Mouse (Mus musculus): ENCODE data around the gene Ccdc15. TPM values are rescaled to one million over a fixed set of nuclear protein-coding genes. Genes with fewer than 3 reads are reported as not detected.

Gene Ccdc15
- total and polyA plus RNA-seq, 2 experiments = 0.59 to 2.1 TPM

DNA sequence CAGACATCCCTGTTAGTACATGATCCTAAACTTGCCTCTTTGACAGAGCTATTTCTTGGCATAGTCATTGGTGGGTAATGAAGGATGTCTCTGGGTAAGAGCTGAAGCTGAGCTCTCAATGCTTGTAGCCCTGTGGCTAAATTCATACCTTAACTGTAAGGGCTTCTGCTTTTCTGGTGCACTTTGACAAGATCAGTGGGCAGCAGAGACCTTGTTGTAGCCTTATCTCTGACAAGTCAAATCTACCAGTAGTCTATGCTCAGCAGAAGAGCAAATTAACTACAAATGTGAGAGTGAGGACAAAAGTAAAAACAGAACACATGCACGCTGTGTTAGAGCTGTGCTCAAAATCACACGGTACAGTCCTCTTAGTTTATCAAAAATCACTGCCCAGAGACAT lies 81.6 kb downstream of the Ccdc15 start:
- 93% methylated on average over 2 of the region's 2 CpGs for WGBS
- no peak overlapping the region for H3K4me3 ChIP-seq (ENCODE audit: insufficient read depth, low read depth, low read length)
- no peaks in the 10 kb centered on the region for H3K27me3 ChIP-seq (ENCODE audit: control insufficient read depth, insufficient read depth, low read length)
- TF ChIP-seq CTCF (IDR thresholded peaks at IDR 0.05; ENCODE audit: low read depth, low read length) (no peak), POLR2A (IDR thresholded peaks at IDR 0.05; ENCODE audit: extremely low read depth, insufficient read depth, low read length) (no peak)
- no peak overlapping the region for H3K27ac ChIP-seq (replicated peaks; ENCODE audit: insufficient read depth, low read depth, low read length)
- H3K4me1 ChIP-seq (ENCODE audit: control insufficient read depth, insufficient read depth, low read length) = no peaks in the 10 kb centered on the region
- H3K36me3 ChIP-seq (ENCODE audit: control insufficient read depth, insufficient read depth, low read length) = no peaks in the 10 kb centered on the region
- no peak overlapping the region for H3K9ac ChIP-seq (ENCODE audit: low read depth, low read length)
- no peaks in the 10 kb centered on the region for H3K79me2 ChIP-seq (ENCODE audit: control insufficient read depth, insufficient read depth, low read length)
- no peak for DNase-seq (ENCODE audit: extremely low read depth, low read depth, low spot score)

DNA sequence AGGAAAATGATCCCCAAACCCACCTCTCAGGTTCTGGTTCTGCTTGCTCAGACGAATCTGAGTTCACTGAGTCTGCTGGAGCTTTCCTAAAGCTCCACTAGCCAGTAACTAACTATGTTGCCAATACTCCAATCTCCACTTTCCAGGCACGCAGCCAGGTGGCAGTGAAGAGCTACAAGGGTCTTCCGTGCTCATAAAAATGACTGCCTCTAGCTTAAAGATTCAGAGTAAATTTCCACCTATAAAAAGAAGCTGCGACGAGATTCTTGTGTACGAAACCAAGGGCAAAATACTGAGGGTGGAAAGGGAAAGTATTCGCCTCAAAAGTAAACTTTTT lies 92.4 kb downstream of the Ccdc15 start:
- TF ChIP-seq POLR2A (IDR thresholded peaks at IDR 0.05; ENCODE audit: extremely low read depth, insufficient read depth, low read length) (no peak), CTCF (IDR thresholded peaks at IDR 0.05; ENCODE audit: low read depth, low read length) (peak; percentile 57; the same call in 1 of the 2 replicates)
- peaks cover 4% of the 10 kb centered on the region for H3K4me1 ChIP-seq (ENCODE audit: control insufficient read depth, insufficient read depth, low read length)
- no peaks in the 10 kb centered on the region for H3K79me2 ChIP-seq (ENCODE audit: control insufficient read depth, insufficient read depth, low read length)
- no peak overlapping the region for H3K9ac ChIP-seq (ENCODE audit: low read depth, low read length)
- H3K27me3 ChIP-seq (ENCODE audit: control insufficient read depth, insufficient read depth, low read length) = no peaks in the 10 kb centered on the region
- H3K36me3 ChIP-seq (ENCODE audit: control insufficient read depth, insufficient read depth, low read length) = no peaks in the 10 kb centered on the region
- WGBS = 35% methylated on average over 7 of the region's 7 CpGs
- H3K27ac ChIP-seq (replicated peaks; ENCODE audit: insufficient read depth, low read depth, low read length) = no peak overlapping the region
- DNase-seq (ENCODE audit: extremely low read depth, low read depth, low spot score) = peak; percentile 34
- no peak overlapping the region for H3K4me3 ChIP-seq (ENCODE audit: insufficient read depth, low read depth, low read length)

DNA sequence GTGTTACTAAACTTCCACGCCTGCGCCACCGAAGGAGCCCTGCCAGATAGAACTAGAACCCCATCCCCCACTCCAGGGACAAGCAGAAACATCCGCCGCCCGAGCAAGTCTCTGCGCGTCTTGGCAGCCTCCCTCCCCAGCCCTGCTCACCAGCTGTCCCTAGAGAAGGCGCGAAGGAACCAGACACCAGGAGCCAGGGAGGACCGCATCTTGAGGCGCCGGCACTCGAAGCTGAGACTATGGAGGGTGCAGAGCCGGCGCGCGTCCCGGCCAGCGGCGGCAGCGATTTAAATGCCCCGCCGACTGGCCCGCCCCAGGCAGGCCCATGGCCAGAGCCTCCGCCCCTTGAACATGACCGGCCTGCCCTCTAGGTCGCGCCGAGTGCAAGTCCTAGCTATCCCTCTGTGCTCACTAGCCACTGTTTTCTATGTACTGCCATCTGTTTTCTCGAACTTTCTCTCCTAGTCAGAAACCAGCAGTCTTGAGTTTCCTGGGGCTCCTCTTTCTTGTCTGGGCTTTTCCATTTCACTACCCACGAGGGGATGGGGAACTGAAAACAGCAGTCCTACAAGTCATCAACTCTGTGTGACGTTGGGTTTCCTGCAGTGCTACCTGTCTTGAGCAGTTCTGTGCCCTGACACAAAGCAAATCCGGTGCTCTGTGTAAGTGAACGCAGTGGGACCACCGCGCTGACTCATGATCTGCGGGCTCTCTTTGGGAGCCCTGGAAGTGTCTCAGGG lies 92.9 kb downstream of the Ccdc15 start, which contains the start of gene Slc37a2:
Gene Slc37a2 (minus strand): TSS at position 590 of the 740 bp plus-strand sequence.
- 1% methylated on average over 38 of the region's 38 CpGs for WGBS
- peak within 1 kb of the TSS; percentile 76 for H3K4me3 ChIP-seq (ENCODE audit: insufficient read depth, low read depth, low read length)
- TF ChIP-seq POLR2A (IDR thresholded peaks at IDR 0.05; ENCODE audit: extremely low read depth, insufficient read depth, low read length) (no peak), CTCF (IDR thresholded peaks at IDR 0.05; ENCODE audit: low read depth, low read length) (no peak)
- no peaks in the 10 kb centered on the region for H3K79me2 ChIP-seq (ENCODE audit: control insufficient read depth, insufficient read depth, low read length)
- H3K9ac ChIP-seq (ENCODE audit: low read depth, low read length) = peak within 1 kb of the TSS; percentile 50
- H3K36me3 ChIP-seq (ENCODE audit: control insufficient read depth, insufficient read depth, low read length) = no peaks in the 10 kb centered on the region
- peak; percentile 66 for DNase-seq (ENCODE audit: extremely low read depth, low read depth, low spot score)
- H3K27me3 ChIP-seq (ENCODE audit: control insufficient read depth, insufficient read depth, low read length) = no peaks in the 10 kb centered on the region
- H3K4me1 ChIP-seq (ENCODE audit: control insufficient read depth, insufficient read depth, low read length) = peaks cover 4% of the 10 kb centered on the region
- no peak within 1 kb of the TSS for H3K27ac ChIP-seq (replicated peaks; ENCODE audit: insufficient read depth, low read depth, low read length)

DNA sequence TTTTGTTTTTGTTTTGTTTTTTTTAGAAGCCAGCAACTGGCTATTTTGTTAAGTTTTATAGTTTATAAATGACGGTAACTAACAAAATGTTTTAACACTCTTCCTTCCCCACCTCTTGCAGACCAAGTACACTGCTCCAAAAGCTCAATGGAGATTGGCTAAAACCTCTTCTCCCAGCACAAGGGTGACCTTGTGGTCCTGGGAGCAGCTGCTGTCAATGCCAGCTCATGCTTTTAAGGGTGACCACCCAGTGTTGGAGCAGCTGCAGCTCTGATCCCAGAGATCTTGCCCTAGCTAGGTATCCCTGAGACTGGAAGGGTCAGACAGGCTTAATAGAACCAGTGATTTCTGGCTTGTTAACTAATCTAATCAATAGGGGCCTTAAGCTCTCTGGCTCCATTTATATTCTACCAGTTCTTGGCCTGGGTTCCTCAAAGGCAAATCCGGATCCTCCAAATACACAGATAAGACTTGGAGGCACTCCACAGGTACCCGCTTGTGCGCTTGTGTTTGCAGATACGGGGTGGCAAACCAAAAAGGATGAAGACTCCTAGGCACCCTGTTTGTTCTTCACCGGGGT lies 93.6 kb downstream of the Ccdc15 start:
- Histone ChIP-seq H3K27ac (replicated peaks; ENCODE audit: insufficient read depth, low read depth, low read length) (no peak overlapping the region), H3K36me3 (ENCODE audit: control insufficient read depth, insufficient read depth, low read length) (no peaks in the 10 kb centered on the region), H3K79me2 (ENCODE audit: control insufficient read depth, insufficient read depth, low read length) (no peaks in the 10 kb centered on the region), H3K4me1 (ENCODE audit: control insufficient read depth, insufficient read depth, low read length) (peaks cover 7% of the 10 kb centered on the region), H3K4me3 (ENCODE audit: insufficient read depth, low read depth, low read length) (0 out of 2 replicates have a peak overlapping the region, but pooled peaks have one; percentile 6), H3K27me3 (ENCODE audit: control insufficient read depth, insufficient read depth, low read length) (no peaks in the 10 kb centered on the region), H3K9ac (ENCODE audit: low read depth, low read length) (peak overlapping the region; percentile 21)
- DNase-seq (ENCODE audit: extremely low read depth, low read depth, low spot score) = no peak
- TF ChIP-seq POLR2A (IDR thresholded peaks at IDR 0.05; ENCODE audit: extremely low read depth, insufficient read depth, low read length) (no peak), CTCF (IDR thresholded peaks at IDR 0.05; ENCODE audit: low read depth, low read length) (no peak)
- WGBS = 14% methylated on average over 6 of the region's 6 CpGs

DNA sequence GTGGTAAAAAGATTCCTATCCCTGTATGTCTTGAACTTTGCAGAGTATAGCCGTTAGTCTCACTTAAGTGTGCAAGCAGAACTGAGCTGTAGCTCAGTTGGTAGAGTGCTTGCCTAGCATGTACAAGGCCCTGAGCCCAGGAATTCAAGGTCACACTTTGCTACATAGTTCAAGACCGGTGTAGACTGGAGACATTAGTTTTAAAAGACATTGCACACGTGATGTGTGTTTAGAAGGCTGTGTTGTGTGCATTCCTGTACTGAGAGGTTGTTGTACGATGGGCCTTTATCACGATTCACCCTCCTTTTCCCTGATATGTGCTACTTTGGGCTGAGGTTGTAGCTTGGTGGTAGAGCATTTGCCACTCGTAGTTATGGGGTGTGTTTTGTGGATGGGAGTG lies 97.6 kb downstream of the Ccdc15 start:
- 86% methylated on average over 6 of the region's 6 CpGs for WGBS
- TF ChIP-seq POLR2A (IDR thresholded peaks at IDR 0.05; ENCODE audit: extremely low read depth, insufficient read depth, low read length) (no peak), CTCF (IDR thresholded peaks at IDR 0.05; ENCODE audit: low read depth, low read length) (no peak)

DNA sequence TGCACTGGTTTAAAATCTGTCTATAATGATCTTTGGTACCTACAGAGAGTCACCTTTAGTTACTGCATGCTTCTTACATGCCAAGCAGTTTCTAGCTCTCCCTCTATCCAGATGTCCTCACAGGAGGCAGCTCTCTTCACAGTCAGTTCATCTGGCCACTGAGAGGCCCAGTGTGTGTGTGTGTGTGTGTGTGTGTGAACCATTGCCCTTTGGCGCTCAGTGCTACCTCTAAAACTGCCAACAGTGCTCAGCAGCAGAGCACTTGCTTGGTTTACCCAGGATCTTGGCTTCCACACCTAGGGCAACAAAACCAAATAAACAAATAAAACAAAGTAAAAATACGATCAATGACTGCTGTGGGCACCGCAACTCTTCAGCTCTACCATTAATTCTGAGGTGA lies 98.3 kb downstream of the Ccdc15 start:
- H3K4me1 ChIP-seq (ENCODE audit: control insufficient read depth, insufficient read depth, low read length) = peaks cover 5% of the 10 kb centered on the region
- WGBS = 29% methylated on average over 3 of the region's 3 CpGs
- H3K27me3 ChIP-seq (ENCODE audit: control insufficient read depth, insufficient read depth, low read length) = no peaks in the 10 kb centered on the region
- no peak for TF ChIP-seq POLR2A (IDR thresholded peaks at IDR 0.05; ENCODE audit: extremely low read depth, insufficient read depth, low read length)
- no peak for TF ChIP-seq CTCF (IDR thresholded peaks at IDR 0.05; ENCODE audit: low read depth, low read length)
- H3K9ac ChIP-seq (ENCODE audit: low read depth, low read length) = no peak overlapping the region
- no peak overlapping the region for H3K4me3 ChIP-seq (ENCODE audit: insufficient read depth, low read depth, low read length)
- H3K79me2 ChIP-seq (ENCODE audit: control insufficient read depth, insufficient read depth, low read length) = no peaks in the 10 kb centered on the region
- no peak overlapping the region for H3K27ac ChIP-seq (replicated peaks; ENCODE audit: insufficient read depth, low read depth, low read length)
- peak; percentile 74 for DNase-seq (ENCODE audit: extremely low read depth, low read depth, low spot score)
- no peaks in the 10 kb centered on the region for H3K36me3 ChIP-seq (ENCODE audit: control insufficient read depth, insufficient read depth, low read length)

More for the DNA sequence above, 97.6 kb downstream of the Ccdc15 start:
- Histone ChIP-seq H3K9ac (ENCODE audit: low read depth, low read length) (no peak overlapping the region), H3K4me1 (ENCODE audit: control insufficient read depth, insufficient read depth, low read length) (peaks cover 6% of the 10 kb centered on the region), H3K4me3 (ENCODE audit: insufficient read depth, low read depth, low read length) (no peak overlapping the region), H3K36me3 (ENCODE audit: control insufficient read depth, insufficient read depth, low read length) (no peaks in the 10 kb centered on the region), H3K79me2 (ENCODE audit: control insufficient read depth, insufficient read depth, low read length) (no peaks in the 10 kb centered on the region), H3K27ac (replicated peaks; ENCODE audit: insufficient read depth, low read depth, low read length) (no peak overlapping the region), H3K27me3 (ENCODE audit: control insufficient read depth, insufficient read depth, low read length) (no peaks in the 10 kb centered on the region)
- no peak for DNase-seq (ENCODE audit: extremely low read depth, low read depth, low spot score)

Measured in liver, adult 2 months (tissue).